Mouse (Mus musculus) liver, embryonic 16.5 days (tissue): Measurements from ENCODE around the gene Agt. TPM values are rescaled to one million over a fixed set of nuclear protein-coding genes. Genes with fewer than 3 reads are reported as not detected.

Experiments
- ATAC-seq: fragments of 200-750 bp; cut with Nextera tagmentation; 2 replicates; pipeline ENCODE4 v1.8.0; 2017; ENCODE audit warnings: low read depth, mild to moderate bottlenecking, moderate number of reproducible peaks, moderate library complexity
- H3K27ac ChIP-seq: fragments of 300-500 bp; sonication (generic); 2 replicates; pipeline ENCODE4 v1.5.1; 2014; ENCODE audit warnings: mild to moderate bottlenecking, low read length
- H3K27me3 ChIP-seq: fragments of 300-500 bp; sonication (generic); 2 replicates; pipeline ENCODE4 v1.6.1; 2014; ENCODE audit warnings: low read depth, low read length, mixed read lengths; ENCODE audit not compliant: control insufficient read depth, insufficient read depth
- H3K36me3 ChIP-seq: fragments of 300-500 bp; sonication (generic); 2 replicates; pipeline ENCODE4 v1.6.1; 2014; ENCODE audit warnings: mild to moderate bottlenecking; ENCODE audit not compliant: control insufficient read depth, insufficient read depth
- H3K4me1 ChIP-seq: fragments of 300-500 bp; sonication (generic); 2 replicates; pipeline ENCODE4 v1.6.1; 2014; ENCODE audit warnings: low read depth, low read length, mixed read lengths; ENCODE audit not compliant: control insufficient read depth
- H3K4me2 ChIP-seq: fragments of 300-500 bp; sonication (generic); 2 replicates; pipeline ENCODE4 v1.6.1; 2014; ENCODE audit warnings: low read depth, low read length, mixed read lengths
- H3K4me3 ChIP-seq: fragments of 300-500 bp; sonication (generic); 2 replicates; pipeline ENCODE4 v1.5.1; 2014; ENCODE audit warnings: low read depth, mild to moderate bottlenecking, low read length
- H3K9ac ChIP-seq: fragments of 300-500 bp; sonication (generic); 2 replicates; pipeline ENCODE4 v1.6.1; 2014; ENCODE audit warnings: low read depth, low read length
- H3K9me3 ChIP-seq: fragments of 300-500 bp; sonication (generic); replicated peaks from 2 replicates; pipeline ENCODE4 v1.6.1; 2016; ENCODE audit warnings: low read length; ENCODE audit not compliant: control insufficient read depth
- WGBS: fragments of 180-500 bp; shearing (Covaris S2); extraction: QIAGEN DNeasy Blood & Tissue Kit; methylation state at CpG from one replicate; pipeline ENCODE4 v1.1.7; 2014; ENCODE audit not compliant: insufficient replicate concordance; 5-methylcytosine and 5-hydroxymethylcytosine counted together
- polyA plus RNA-seq: library from polyadenylated mRNA; unstranded; fragments of >200 nt; fragmentation: Nextera tagmentation; extraction: Ambion mirVana; gene quantifications from 2 replicates; pipeline ENCODE4 v1.2.1, GENCODE M21; 2015

The Agt gene
- polyA plus RNA-seq, 1 experiment from 2014 or later: 290 TPM

DNA sequence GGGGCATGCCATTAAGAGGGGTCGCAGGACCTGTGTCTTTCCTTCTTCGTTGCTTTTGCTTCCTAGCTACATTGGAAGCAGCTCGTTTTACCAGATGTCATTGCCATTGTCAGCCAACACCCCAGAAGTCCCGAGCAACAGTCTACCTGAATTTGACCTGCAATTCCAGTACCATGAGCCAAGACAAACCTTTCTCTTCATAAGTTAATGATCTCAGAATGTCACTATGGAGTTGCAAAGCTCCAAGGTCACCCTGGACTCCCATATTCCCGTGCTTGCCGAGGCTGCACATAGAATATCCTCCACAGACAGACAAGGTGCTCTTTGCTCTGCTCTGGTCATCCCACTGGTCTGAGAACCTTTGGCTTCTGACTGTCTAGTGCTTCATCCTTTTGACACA is 2.4 kb downstream of the Agt start:
- peak overlapping the region; percentile 33 for H3K4me2 ChIP-seq
- ATAC-seq: no peak
- peaks cover 6% of the 10 kb centered on the region for H3K4me1 ChIP-seq
- no peaks in the 10 kb centered on the region for H3K9me3 ChIP-seq
- 49% methylated on average over 6 of the region's 6 CpGs for WGBS
- H3K9ac ChIP-seq: no peak overlapping the region
- no peaks in the 10 kb centered on the region for H3K27me3 ChIP-seq
- H3K36me3 ChIP-seq: no peaks in the 10 kb centered on the region
- H3K4me3 ChIP-seq: peak overlapping the region; percentile 45
- H3K27ac ChIP-seq: peak overlapping the region; percentile 46

DNA sequence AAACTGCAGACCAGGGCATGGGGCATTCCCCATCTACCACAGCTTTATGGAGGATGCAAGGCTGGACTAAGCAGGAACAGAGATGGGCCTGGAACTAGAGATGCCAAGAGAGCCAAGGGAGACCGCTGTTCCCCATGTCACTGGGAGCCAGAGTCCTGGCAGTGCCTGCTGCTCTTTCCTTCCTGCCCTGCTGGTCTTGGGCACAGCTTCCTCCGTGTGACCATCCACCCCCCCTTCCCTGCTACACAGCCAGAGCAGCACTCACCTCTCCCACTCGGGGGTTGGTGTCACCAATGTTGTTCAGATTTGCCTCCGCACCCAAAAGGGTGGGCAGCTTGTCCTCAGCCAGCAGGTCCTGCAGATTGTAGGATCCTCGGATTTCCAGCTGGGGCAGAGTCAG is 12.0 kb downstream of the Agt start:
- H3K4me2 ChIP-seq: no peak overlapping the region
- WGBS: 49% methylated on average over 5 of the region's 5 CpGs

DNA sequence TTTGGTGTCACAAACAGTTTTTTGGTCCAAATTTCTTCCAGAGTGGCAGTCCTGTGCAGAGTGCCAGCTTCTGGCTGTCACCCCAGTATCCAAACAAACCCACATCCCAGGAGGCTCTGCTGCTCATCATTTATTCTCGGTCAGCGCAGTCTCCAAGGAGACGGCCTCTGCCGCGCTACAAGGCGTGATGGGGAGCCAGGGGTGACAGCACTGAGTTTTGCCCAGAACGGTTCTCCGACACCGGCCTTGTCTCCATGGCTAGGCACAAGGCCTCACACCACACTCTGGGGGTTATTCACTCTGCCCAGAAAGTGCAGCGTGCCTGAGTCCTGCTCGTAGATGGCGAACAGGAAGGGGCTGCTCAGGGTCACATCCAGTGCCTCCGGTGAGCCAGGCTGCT is 12.8 kb downstream of the Agt start:
- no peak overlapping the region for H3K4me3 ChIP-seq
- H3K36me3 ChIP-seq: no peaks in the 10 kb centered on the region
- no peaks in the 10 kb centered on the region for H3K4me1 ChIP-seq
- no peak for ATAC-seq
- H3K9ac ChIP-seq: no peak overlapping the region
- H3K27ac ChIP-seq: no peak overlapping the region
- no peak overlapping the region for H3K4me2 ChIP-seq
- H3K27me3 ChIP-seq: no peaks in the 10 kb centered on the region
- no peaks in the 10 kb centered on the region for H3K9me3 ChIP-seq
- WGBS: 81% methylated on average over 13 of the region's 13 CpGs

More for the DNA sequence above, 12.0 kb downstream of the Agt start:
- Histone ChIP-seq H3K4me1 (no peaks in the 10 kb centered on the region), H3K9ac (no peak overlapping the region), H3K4me3 (no peak overlapping the region), H3K9me3 (no peaks in the 10 kb centered on the region), H3K27ac (no peak overlapping the region), H3K36me3 (no peaks in the 10 kb centered on the region), H3K27me3 (no peaks in the 10 kb centered on the region)
- ATAC-seq: no peak

GRCm38 (mm10) chr8:124556164-124556563 is 13.3 kb downstream of the Agt start:
- Histone ChIP-seq H3K9ac (no peak overlapping the region), H3K27ac (no peak overlapping the region), H3K36me3 (no peaks in the 10 kb centered on the region), H3K4me2 (no peak overlapping the region), H3K27me3 (no peaks in the 10 kb centered on the region), H3K9me3 (no peaks in the 10 kb centered on the region), H3K4me3 (no peak overlapping the region), H3K4me1 (no peaks in the 10 kb centered on the region)
- ATAC-seq: no peak
- WGBS: 59% methylated on average over 7 of the region's 7 CpGs

GRCm38 (mm10) chr8:124555113-124555750 is 14.3 kb downstream of the Agt start:
- peaks cover 5% of the 10 kb centered on the region for H3K36me3 ChIP-seq
- no peaks in the 10 kb centered on the region for H3K4me1 ChIP-seq
- no peaks in the 10 kb centered on the region for H3K27me3 ChIP-seq
- H3K4me2 ChIP-seq: no peak overlapping the region
- no peak overlapping the region for H3K4me3 ChIP-seq
- H3K9ac ChIP-seq: no peak overlapping the region
- no peak for ATAC-seq
- WGBS: 68% methylated on average over 7 of the region's 7 CpGs
- no peak overlapping the region for H3K27ac ChIP-seq
- no peaks in the 10 kb centered on the region for H3K9me3 ChIP-seq

DNA sequence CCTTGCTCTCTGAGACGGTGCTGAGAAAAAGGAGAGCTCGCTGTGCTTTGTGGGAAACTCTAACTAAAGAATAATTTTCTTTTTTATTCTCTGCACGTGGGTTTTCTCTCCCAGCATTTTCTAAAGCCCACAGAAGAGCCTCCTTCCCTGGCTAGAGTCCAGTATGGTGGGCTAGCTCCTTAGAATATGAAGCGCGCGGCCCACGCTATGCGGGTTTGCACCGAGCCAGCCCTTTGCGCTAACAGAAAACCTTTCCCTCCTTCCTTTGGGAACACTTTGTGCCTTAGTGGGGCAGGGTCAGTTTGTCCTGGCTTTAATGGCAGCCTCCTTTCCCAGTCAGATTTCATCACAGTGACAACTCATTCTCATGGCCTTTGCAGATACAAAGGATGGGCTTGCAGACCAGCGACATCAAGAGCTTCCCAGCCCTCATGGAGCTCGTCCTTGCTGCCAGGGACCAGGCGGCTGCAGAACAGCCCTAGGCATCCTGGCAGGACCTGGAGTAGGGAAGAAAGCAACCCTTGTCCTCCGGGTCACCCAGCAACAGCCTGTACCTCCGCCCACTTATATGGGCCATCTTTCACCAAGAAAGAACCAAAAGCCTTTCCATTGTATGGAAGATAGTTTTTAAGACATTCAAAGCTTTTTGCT is 18.4 kb downstream of the Agt start:
- WGBS: 91% methylated on average over 15 of the region's 15 CpGs
- H3K36me3 ChIP-seq: peaks cover 20% of the 10 kb centered on the region

DNA sequence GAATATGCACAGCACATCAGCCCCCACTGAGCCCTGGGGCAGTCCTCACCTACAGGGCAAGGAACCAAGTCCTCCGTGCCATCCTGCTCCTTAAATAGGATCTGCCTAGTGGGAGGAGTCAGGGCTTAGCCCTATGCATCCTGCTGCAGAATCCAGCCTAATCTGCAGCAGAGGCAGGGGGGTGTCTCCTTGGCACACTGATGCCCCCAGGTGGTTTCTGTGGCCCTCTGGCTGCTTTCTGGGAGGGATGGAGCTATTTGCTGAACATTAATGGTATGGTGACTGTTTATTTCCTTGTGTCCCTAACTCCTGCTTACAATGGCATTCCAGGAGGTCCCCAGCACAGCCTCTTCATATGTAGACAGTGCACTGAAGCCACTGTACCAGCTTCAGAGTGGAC is 21.3 kb downstream of the Agt start:
- no peak for ATAC-seq
- WGBS: 84% methylated on average over 1 of the region's 1 CpGs
- Histone ChIP-seq H3K9me3 (no peaks in the 10 kb centered on the region), H3K4me1 (no peaks in the 10 kb centered on the region), H3K9ac (no peak overlapping the region), H3K27me3 (no peaks in the 10 kb centered on the region), H3K27ac (no peak overlapping the region), H3K4me3 (no peak overlapping the region), H3K36me3 (peaks cover 32% of the 10 kb centered on the region), H3K4me2 (no peak overlapping the region)

More for the DNA sequence above, 18.4 kb downstream of the Agt start:
- Histone ChIP-seq H3K9me3 (no peaks in the 10 kb centered on the region), H3K4me3 (no peak overlapping the region), H3K4me2 (no peak overlapping the region), H3K27me3 (no peaks in the 10 kb centered on the region), H3K4me1 (no peaks in the 10 kb centered on the region), H3K27ac (no peak overlapping the region), H3K9ac (no peak overlapping the region)
- no peak for ATAC-seq

DNA sequence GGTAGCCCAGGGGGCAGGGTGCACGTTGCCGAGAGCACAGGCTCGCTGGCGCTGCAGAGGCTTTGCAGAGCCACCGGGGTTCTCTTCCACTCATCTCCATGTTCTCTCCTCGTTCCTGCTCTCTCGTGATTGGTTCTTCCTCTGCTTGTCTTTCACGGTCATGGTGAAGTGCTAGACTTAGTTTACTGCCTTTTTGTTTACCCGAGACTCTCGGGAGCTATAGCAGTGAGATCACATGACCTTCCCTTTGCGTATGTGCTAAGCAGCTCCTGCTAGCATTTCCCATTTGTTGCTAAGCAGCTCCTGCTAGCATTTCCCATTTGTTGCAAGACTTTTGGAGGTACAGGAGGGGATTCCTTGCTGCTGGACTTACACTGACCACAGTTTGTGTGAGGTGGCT is 22.2 kb downstream of the Agt start:
- Histone ChIP-seq H3K4me3 (no peak overlapping the region), H3K36me3 (peaks cover 32% of the 10 kb centered on the region), H3K4me1 (no peaks in the 10 kb centered on the region), H3K27me3 (no peaks in the 10 kb centered on the region), H3K4me2 (no peak overlapping the region), H3K9ac (no peak overlapping the region), H3K27ac (no peak overlapping the region), H3K9me3 (no peaks in the 10 kb centered on the region)
- no peak for ATAC-seq
- 65% methylated on average over 11 of the region's 11 CpGs for WGBS

GRCm38 (mm10) chr8:124546815-124547214 is 22.7 kb downstream of the Agt start:
- Histone ChIP-seq H3K9ac (no peak overlapping the region), H3K27me3 (no peaks in the 10 kb centered on the region), H3K4me1 (no peaks in the 10 kb centered on the region), H3K4me3 (no peak overlapping the region), H3K27ac (no peak overlapping the region), H3K36me3 (peaks cover 35% of the 10 kb centered on the region), H3K9me3 (no peaks in the 10 kb centered on the region), H3K4me2 (no peak overlapping the region)
- no peak for ATAC-seq
- WGBS: 85% methylated on average over 7 of the region's 7 CpGs
